In genomic region chr11:52370538-52370937, GRCm38 (mm10) we compare ENCODE assay signal across 8 mouse cellular contexts. TPM values are rescaled to one million over a fixed set of nuclear protein-coding genes. Genes with fewer than 3 reads are reported as not detected.
DNase-seq lines count a peak whose midpoint lies in the region; ATAC-seq and TF ChIP-seq lines count a peak whose summit lies in the region.
"Had no signal": no experiment of that assay in that cellular context is flagged by ENCODE, and none has a peak within 500 bp of the region (broad histone marks: within the 10 kb centered on the region; RNA-seq: fewer than 3 reads in every experiment).

No protein-coding gene starts in this region.

- H3K4me2 ChIP-seq in embryonic facial prominence, embryonic 14.5 days (ENCODE audit: low read depth, low read length), result no peak overlapping the region
- H3K4me2 ChIP-seq in kidney, embryonic 15.5 days, result no peak overlapping the region
- H3K4me2 ChIP-seq in neural tube, embryonic 15.5 days, result no peak overlapping the region

- no peak overlapping the region for H3K4me3 ChIP-seq in left cerebral cortex, adult 2 months
- H3K4me3 ChIP-seq in embryonic facial prominence, embryonic 14.5 days (ENCODE audit: low read depth, low read length), result no peak overlapping the region
- no peak overlapping the region for H3K4me3 ChIP-seq in kidney, embryonic 15.5 days (replicated peaks)
- no peak overlapping the region for H3K4me3 ChIP-seq in neural tube, embryonic 15.5 days (replicated peaks)

- no peaks in the 10 kb centered on the region for H3K9me3 ChIP-seq in embryonic facial prominence, embryonic 14.5 days (ENCODE audit: control insufficient read depth, low read length)
- no peaks in the 10 kb centered on the region for H3K9me3 ChIP-seq in kidney, embryonic 15.5 days (replicated peaks)
- H3K9me3 ChIP-seq in neural tube, embryonic 15.5 days (replicated peaks), result no peaks in the 10 kb centered on the region

- H3K27ac ChIP-seq in left cerebral cortex, adult 2 months, result peak overlapping the region; percentile 33; the same call in 1 of the 2 replicates
- H3K27ac ChIP-seq in embryonic facial prominence, embryonic 14.5 days (replicated peaks; ENCODE audit: low read depth, low read length), result peak overlapping the region; percentile 77
- peak overlapping the region; percentile 54 for H3K27ac ChIP-seq in kidney, embryonic 15.5 days
- H3K27ac ChIP-seq in neural tube, embryonic 15.5 days (replicated peaks), result peak overlapping the region; percentile 45
- H3K27ac ChIP-seq: macrophage had no signal

- H3K4me1 ChIP-seq in embryonic facial prominence, embryonic 14.5 days (ENCODE audit: control insufficient read depth, insufficient read depth, low read length), result peaks cover 23% of the 10 kb centered on the region; the same call in 1 of the 2 replicates
- H3K4me1 ChIP-seq in kidney, embryonic 15.5 days, result peaks cover 45% of the 10 kb centered on the region
- H3K4me1 ChIP-seq in neural tube, embryonic 15.5 days, result peaks cover 39% of the 10 kb centered on the region

- H3K36me3 ChIP-seq in embryonic facial prominence, embryonic 14.5 days (ENCODE audit: control insufficient read depth, insufficient read depth, low read length), result peaks cover 15% of the 10 kb centered on the region
- H3K36me3 ChIP-seq in kidney, embryonic 15.5 days, result peaks cover 23% of the 10 kb centered on the region
- peaks cover 7% of the 10 kb centered on the region for H3K36me3 ChIP-seq in neural tube, embryonic 15.5 days

- peak; percentile 19 to 30 for DNase-seq in left cerebral cortex, adult 2 months (ENCODE audit: extremely low spot score in 1 of 2, low spot score in 2 of 2)
- no peak for DNase-seq in left cerebral cortex, adult 8-10 months (ENCODE audit: low spot score in 2 of 2)
- peak; percentile 51 for DNase-seq in adipocyte (ENCODE audit: low spot score)
- DNase-seq in embryonic facial prominence, embryonic 14.5 days (ENCODE audit: low spot score), result peak; percentile 95

- 20% methylated on average over 2 of the region's 2 CpGs for WGBS in embryonic facial prominence, embryonic 14.5 days
- 33% methylated on average over 2 of the region's 2 CpGs for WGBS in kidney, embryonic 15.5 days
- 31% methylated on average over 2 of the region's 2 CpGs for WGBS in neural tube, embryonic 15.5 days

- TF ChIP-seq CTCF in left cerebral cortex, adult 2 months (IDR thresholded peaks at IDR 0.05), result no peak

- no peak overlapping the region for H3K9ac ChIP-seq in embryonic facial prominence, embryonic 14.5 days (ENCODE audit: low read depth, low read length)
- H3K9ac ChIP-seq in kidney, embryonic 15.5 days, result no peak overlapping the region
- no peak overlapping the region for H3K9ac ChIP-seq in neural tube, embryonic 15.5 days (replicated peaks)

- peak; percentile 56; the same call in 1 of the 2 replicates for ATAC-seq in embryonic facial prominence, embryonic 14.5 days (ENCODE audit: low read depth)
- no peak for ATAC-seq in kidney, embryonic 15.5 days (replicated peaks; ENCODE audit: low FRiP score)
- peak; percentile 21; the same call in 1 of the 2 replicates for ATAC-seq in neural tube, embryonic 15.5 days (ENCODE audit: low FRiP score)
- no peak for ATAC-seq in activated CD4-positive, CD25-positive, alpha-beta regulatory T cell, adult 4 months

- no peaks in the 10 kb centered on the region for H3K27me3 ChIP-seq in embryonic facial prominence, embryonic 14.5 days (replicated peaks; ENCODE audit: control insufficient read depth, insufficient read depth, low read length)
- no peaks in the 10 kb centered on the region for H3K27me3 ChIP-seq in kidney, embryonic 15.5 days
- no peaks in the 10 kb centered on the region for H3K27me3 ChIP-seq in neural tube, embryonic 15.5 days (replicated peaks)

- intact Hi-C loops in left cerebral cortex, adult 2 months (cut with DNase I), result no loop called here

RNA-seq across cellular contexts. Expression of gene Vdac1, which starts 9.9 kb away (rescaled TPM):
- 100 to 1,000 TPM; 518 to 557 TPM for total RNA-seq in left cerebral cortex, adult 2 months (2021)
- total RNA-seq in left cerebral cortex, adult 8-10 months (2022), result 100 to 1,000 TPM; 535 to 581 (median 570) TPM
- 239 and 240 TPM in 2 replicates for polyA plus RNA-seq in embryonic facial prominence, embryonic 14.5 days (2014; fragmentation: Nextera tagmentation; extraction: Ambion mirVana)
- 336 and 358 TPM in 2 replicates for polyA plus RNA-seq in kidney, embryonic 15.5 days (2015; fragmentation: Nextera tagmentation; extraction: Ambion mirVana)
- 362 and 402 TPM in 2 replicates for polyA plus RNA-seq in neural tube, embryonic 15.5 days (2015; fragmentation: Nextera tagmentation; extraction: Ambion mirVana)
- 10 to 100 TPM; 90.3 to 94.9 TPM for polyA plus RNA-seq in activated CD4-positive, CD25-positive, alpha-beta regulatory T cell, adult 4 months (2017; shearing (Covaris generic))

RNA-seq across cellular contexts. Expression of gene 9530068E07Rik, which starts 25.7 kb away (rescaled TPM):
- 10 to 100 TPM; 59.2 to 64.2 TPM for total RNA-seq in left cerebral cortex, adult 2 months (2021)
- total RNA-seq in left cerebral cortex, adult 8-10 months (2022), result 10 to 100 TPM; 55.4 to 66.6 (median 57.7) TPM
- 199 and 218 TPM in 2 replicates for polyA plus RNA-seq in embryonic facial prominence, embryonic 14.5 days (2014; fragmentation: Nextera tagmentation; extraction: Ambion mirVana)
- 217 and 219 TPM in 2 replicates for polyA plus RNA-seq in kidney, embryonic 15.5 days (2015; fragmentation: Nextera tagmentation; extraction: Ambion mirVana)
- polyA plus RNA-seq in neural tube, embryonic 15.5 days (2015; fragmentation: Nextera tagmentation; extraction: Ambion mirVana), result 122 and 133 TPM in 2 replicates
- 10 to 100 TPM; 38.9 to 49.8 TPM for polyA plus RNA-seq in activated CD4-positive, CD25-positive, alpha-beta regulatory T cell, adult 4 months (2017; shearing (Covaris generic))

Comparison
In these comparisons a context has a peak if more than half of its experiments do, and no peak if none do; other contexts are left out.
1. DNase-seq: peak in left cerebral cortex, adult 2 months (2 of 2), adipocyte (single experiment) and embryonic facial prominence, embryonic 14.5 days (single experiment); none in left cerebral cortex, adult 8-10 months (0 of 2).
2. ATAC-seq: peak in embryonic facial prominence, embryonic 14.5 days (single experiment) and neural tube, embryonic 15.5 days (single experiment); none in kidney, embryonic 15.5 days (single experiment) and activated CD4-positive, CD25-positive, alpha-beta regulatory T cell, adult 4 months (single experiment).
3. Peak in every context shown above with its lines, with median percentiles within 50 percentile points of each other: H3K27ac ChIP-seq.